Mouse (Mus musculus): ENCODE results near the gene Olfr301. TPM values are rescaled to one million over a fixed set of nuclear protein-coding genes. Genes with fewer than 3 reads are reported as not detected.

The Olfr301 gene
- polyA plus RNA-seq (2015; fragmentation: Nextera tagmentation; extraction: Ambion mirVana): not detected in 2 replicates

DNA sequence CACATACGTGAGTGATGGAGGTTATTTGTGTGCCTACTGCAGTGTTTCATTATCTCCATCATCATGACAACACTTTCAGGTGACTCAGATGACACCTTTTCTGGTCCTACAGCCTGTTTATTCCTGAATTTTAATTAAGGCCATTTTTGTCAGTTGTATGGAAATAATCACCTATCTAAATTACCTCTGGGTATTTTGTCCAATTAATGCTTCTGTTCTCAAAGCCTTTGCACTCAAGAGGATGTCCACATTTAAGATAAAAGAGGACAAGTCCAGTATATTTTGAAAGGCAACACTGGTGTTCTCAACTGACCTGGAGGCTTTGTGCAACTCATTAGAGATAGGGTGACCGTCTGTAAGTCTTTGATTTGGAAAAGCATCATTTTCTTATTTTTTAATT is at the start of gene Olfr301:
TSS of gene Olfr301 (plus strand) at position 301 of the 400 bp plus-strand sequence.
- H3K4me3 ChIP-seq (replicated peaks): no peak within 1 kb of the TSS

DNA sequence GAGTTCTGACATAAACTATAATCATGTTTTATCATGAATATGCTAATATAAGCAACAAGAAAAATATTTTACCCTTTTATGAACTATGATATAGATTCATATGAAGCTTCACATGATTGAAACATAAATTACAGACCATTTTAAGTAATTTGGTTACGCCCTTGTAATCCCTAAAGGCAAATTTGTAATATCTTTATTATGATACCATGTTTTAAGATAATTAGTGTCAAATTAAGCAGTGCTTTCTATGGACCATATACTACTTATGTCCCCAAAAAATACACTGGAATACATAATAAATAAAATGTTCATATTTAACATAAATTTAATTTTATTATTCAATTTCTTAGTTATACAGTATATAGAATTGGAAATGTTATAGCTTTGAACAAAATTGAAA is 36.8 kb upstream of the Olfr301 start, which contains the start of gene Olfr305:
TSS of gene Olfr305 (minus strand) at position 101 of the 400 bp plus-strand sequence.
- Histone ChIP-seq H3K4me2 (replicated peaks) (no peak within 1 kb of the TSS), H3K9me3 (no peaks in the 10 kb centered on the region), H3K4me1 (replicated peaks) (no peaks in the 10 kb centered on the region), H3K9ac (no peak within 1 kb of the TSS), H3K4me3 (replicated peaks) (no peak within 1 kb of the TSS), H3K27me3 (replicated peaks) (no peaks in the 10 kb centered on the region), H3K36me3 (no peaks in the 10 kb centered on the region), H3K27ac (no peak within 1 kb of the TSS)
- WGBS: 83% methylated on average over 1 of the region's 1 CpGs
- no peak for ATAC-seq

More for the DNA sequence above, at the start of gene Olfr301:
- H3K36me3 ChIP-seq: no peaks in the 10 kb centered on the region
- no peak within 1 kb of the TSS for H3K4me2 ChIP-seq (replicated peaks)
- no peaks in the 10 kb centered on the region for H3K4me1 ChIP-seq (replicated peaks)
- H3K9ac ChIP-seq: no peak within 1 kb of the TSS
- no peaks in the 10 kb centered on the region for H3K9me3 ChIP-seq
- no peak for ATAC-seq
- no peaks in the 10 kb centered on the region for H3K27me3 ChIP-seq (replicated peaks)
- WGBS: 85% methylated on average over 2 of the region's 2 CpGs
- H3K27ac ChIP-seq: no peak within 1 kb of the TSS

DNA sequence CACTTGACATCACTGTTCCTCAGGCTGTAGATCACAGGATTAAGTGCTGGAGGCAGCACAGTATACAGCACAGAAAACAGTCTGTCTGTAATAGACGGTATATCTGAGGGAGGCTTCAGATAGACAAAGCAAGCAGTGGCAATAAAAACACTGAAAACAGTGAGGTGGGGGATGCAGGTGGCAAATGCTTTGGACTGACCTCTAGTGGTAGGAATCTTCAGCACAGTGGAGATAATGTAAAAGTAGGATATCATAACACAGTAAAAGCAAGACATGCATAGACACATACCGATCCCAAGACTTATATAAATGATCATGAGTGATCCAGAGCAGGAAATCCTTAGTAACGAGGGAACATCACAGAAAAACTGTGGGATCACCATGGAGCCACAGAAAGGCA is 17.9 kb upstream of the Olfr301 start:
- H3K4me3 ChIP-seq (replicated peaks): no peak overlapping the region
- H3K9me3 ChIP-seq: no peaks in the 10 kb centered on the region
- H3K9ac ChIP-seq: no peak overlapping the region
- H3K36me3 ChIP-seq: no peaks in the 10 kb centered on the region
- ATAC-seq: no peak
- H3K4me1 ChIP-seq (replicated peaks): no peaks in the 10 kb centered on the region
- no peak overlapping the region for H3K27ac ChIP-seq
- WGBS: 52% methylated on average over 3 of the region's 3 CpGs
- H3K27me3 ChIP-seq (replicated peaks): no peaks in the 10 kb centered on the region
- no peak overlapping the region for H3K4me2 ChIP-seq (replicated peaks)

DNA sequence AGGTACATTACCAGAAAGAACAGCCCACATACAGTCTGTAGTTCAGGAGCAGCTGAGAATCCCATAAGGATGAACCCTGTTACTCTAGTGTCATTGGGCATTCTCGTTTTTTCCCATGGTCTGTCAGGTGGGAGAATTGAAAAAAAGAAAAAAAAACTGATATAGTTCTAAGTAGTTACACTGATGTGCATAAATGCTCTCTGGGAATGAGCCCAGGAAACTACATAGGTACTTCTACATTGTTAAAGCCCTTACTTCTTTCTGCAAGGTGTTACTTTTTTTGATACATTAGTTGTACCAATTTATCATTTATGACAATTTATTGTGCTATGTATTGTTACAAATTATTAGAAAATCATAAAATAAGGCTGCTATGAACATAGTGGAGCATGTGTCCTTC is 17.1 kb upstream of the Olfr301 start, which contains the start of gene Olfr304:
TSS of gene Olfr304 (minus strand) at position 101 of the 400 bp plus-strand sequence.
- no peak within 1 kb of the TSS for H3K4me3 ChIP-seq (replicated peaks)
- no peak within 1 kb of the TSS for H3K9ac ChIP-seq
- H3K27me3 ChIP-seq (replicated peaks): no peaks in the 10 kb centered on the region
- H3K9me3 ChIP-seq: no peaks in the 10 kb centered on the region
- H3K36me3 ChIP-seq: no peaks in the 10 kb centered on the region
- 59% methylated on average over 1 of the region's 1 CpGs for WGBS
- ATAC-seq: no peak
- H3K4me1 ChIP-seq (replicated peaks): no peaks in the 10 kb centered on the region
- no peak within 1 kb of the TSS for H3K27ac ChIP-seq
- H3K4me2 ChIP-seq (replicated peaks): no peak within 1 kb of the TSS

DNA sequence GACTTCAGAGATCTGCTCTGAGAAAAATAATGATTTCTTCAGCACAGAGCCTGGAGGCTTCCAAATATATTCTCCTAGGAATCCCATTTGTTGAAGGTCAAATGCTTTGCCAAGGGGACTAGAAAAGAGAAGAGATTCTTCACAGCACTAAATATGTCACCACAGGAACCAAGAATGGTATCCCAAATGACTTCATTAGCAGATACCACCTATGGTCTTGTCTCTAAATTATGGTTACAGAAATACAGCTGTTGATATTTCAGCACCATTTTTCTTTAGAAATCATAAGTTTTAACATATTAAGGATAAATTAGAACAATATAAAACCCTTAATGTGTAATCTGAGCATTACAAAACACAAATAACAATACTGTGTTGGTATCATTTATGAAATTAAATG is 6.0 kb upstream of the Olfr301 start, which contains the start of gene Olfr303:
TSS of gene Olfr303 (minus strand) at position 101 of the 400 bp plus-strand sequence.
- Histone ChIP-seq H3K27ac (no peak within 1 kb of the TSS), H3K9me3 (no peaks in the 10 kb centered on the region), H3K9ac (no peak within 1 kb of the TSS), H3K4me1 (replicated peaks) (no peaks in the 10 kb centered on the region), H3K27me3 (replicated peaks) (no peaks in the 10 kb centered on the region), H3K4me2 (replicated peaks) (no peak within 1 kb of the TSS), H3K4me3 (replicated peaks) (no peak within 1 kb of the TSS), H3K36me3 (no peaks in the 10 kb centered on the region)
- no peak for ATAC-seq

DNA sequence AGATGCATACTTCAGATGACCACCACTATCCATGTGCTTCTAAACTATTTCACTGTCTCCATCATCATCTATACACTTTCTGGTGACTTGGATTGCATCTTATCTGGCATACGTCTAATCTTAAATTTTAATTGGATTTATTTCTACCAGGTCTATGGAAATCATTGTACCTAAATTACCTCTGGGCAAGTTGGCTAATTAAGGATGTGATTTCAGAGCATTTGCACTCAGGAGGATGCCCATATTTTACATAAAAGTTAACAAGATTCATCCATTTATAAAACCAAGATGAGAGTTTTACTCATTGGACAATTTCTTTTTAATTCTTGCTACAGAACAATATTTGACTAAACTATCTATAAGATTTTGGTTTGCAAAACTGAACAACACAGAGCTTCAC is 56.0 kb downstream of the Olfr301 start, which contains the start of gene Olfr299:
TSS of gene Olfr299 (plus strand) at position 301 of the 400 bp plus-strand sequence.
- Histone ChIP-seq H3K27ac (no peak within 1 kb of the TSS), H3K4me1 (replicated peaks) (no peaks in the 10 kb centered on the region), H3K9me3 (no peaks in the 10 kb centered on the region), H3K4me2 (replicated peaks) (no peak within 1 kb of the TSS), H3K36me3 (no peaks in the 10 kb centered on the region), H3K27me3 (replicated peaks) (no peaks in the 10 kb centered on the region), H3K9ac (no peak within 1 kb of the TSS), H3K4me3 (replicated peaks) (no peak within 1 kb of the TSS)
- WGBS: 82% methylated on average over 1 of the region's 1 CpGs
- ATAC-seq: no peak

Other genes with a start within 250 kb of the Olfr301 start
- not detected in 2 replicates for gene Vmn2r75, start 232.1 kb upstream of the Olfr301 start, polyA plus RNA-seq (2015; fragmentation: Nextera tagmentation; extraction: Ambion mirVana)
- gene Vmn2r76, start 157.5 kb upstream of the Olfr301 start, polyA plus RNA-seq (2015; fragmentation: Nextera tagmentation; extraction: Ambion mirVana): not detected in 2 replicates
- gene Olfr310, start 126.7 kb upstream of the Olfr301 start, polyA plus RNA-seq (2015; fragmentation: Nextera tagmentation; extraction: Ambion mirVana): not detected in 2 replicates
- not detected in 2 replicates for gene Olfr309, start 90.1 kb upstream of the Olfr301 start, polyA plus RNA-seq (2015; fragmentation: Nextera tagmentation; extraction: Ambion mirVana)
- not detected in 2 replicates for gene Olfr308, start 78.2 kb upstream of the Olfr301 start, polyA plus RNA-seq (2015; fragmentation: Nextera tagmentation; extraction: Ambion mirVana)
- not detected in 2 replicates for gene Olfr307, start 66.3 kb upstream of the Olfr301 start, polyA plus RNA-seq (2015; fragmentation: Nextera tagmentation; extraction: Ambion mirVana)
- not detected in 2 replicates for gene Olfr305, start 36.9 kb upstream of the Olfr301 start, polyA plus RNA-seq (2015; fragmentation: Nextera tagmentation; extraction: Ambion mirVana)
- gene Olfr304, start 17.2 kb upstream of the Olfr301 start, polyA plus RNA-seq (2015; fragmentation: Nextera tagmentation; extraction: Ambion mirVana): not detected in 2 replicates
- gene Olfr303, start 6.1 kb upstream of the Olfr301 start, polyA plus RNA-seq (2015; fragmentation: Nextera tagmentation; extraction: Ambion mirVana): not detected in 2 replicates
- gene Olfr299, start 56.1 kb downstream of the Olfr301 start, polyA plus RNA-seq (2015; fragmentation: Nextera tagmentation; extraction: Ambion mirVana): not detected in 2 replicates
- not detected in 2 replicates for gene Olfr298, start 88.6 kb downstream of the Olfr301 start, polyA plus RNA-seq (2015; fragmentation: Nextera tagmentation; extraction: Ambion mirVana)
- gene Olfr297, start 116.1 kb downstream of the Olfr301 start, polyA plus RNA-seq (2015; fragmentation: Nextera tagmentation; extraction: Ambion mirVana): not detected in 2 replicates
- gene Olfr295, start 180.0 kb downstream of the Olfr301 start, polyA plus RNA-seq (2015; fragmentation: Nextera tagmentation; extraction: Ambion mirVana): not detected in 2 replicates
- gene Olfr294, start 212.8 kb downstream of the Olfr301 start, polyA plus RNA-seq (2015; fragmentation: Nextera tagmentation; extraction: Ambion mirVana): not detected in 2 replicates
- gene Olfr293, start 245.2 kb downstream of the Olfr301 start, polyA plus RNA-seq (2015; fragmentation: Nextera tagmentation; extraction: Ambion mirVana): not detected in 2 replicates